Mouse (Mus musculus) forebrain, embryonic 11.5 days (tissue): ENCODE results near the gene Insc. TPM values are rescaled to one million over a fixed set of nuclear protein-coding genes. Genes with fewer than 3 reads are reported as not detected.

ENCODE experiments used
- ATAC-seq: fragments of 200-750 bp; cut with Nextera tagmentation; replicated peaks from 2 replicates; pipeline ENCODE4 v1.8.0; 2017; ENCODE audit warnings: moderate TSS enrichment; ENCODE audit not compliant: low FRiP score
- DNase-seq: peaks from one replicate; pipeline ENCODE4 v3.0.0-alpha.2; 2017; ENCODE audit warnings: low spot score
- H3K27ac ChIP-seq: fragments of 300-500 bp; sonication (generic); 2 replicates; pipeline ENCODE4 v1.5.1; 2014; ENCODE audit warnings: low read depth, low read length
- H3K27me3 ChIP-seq: fragments of 300-500 bp; sonication (generic); 2 replicates; pipeline ENCODE4 v1.6.1; 2014; ENCODE audit warnings: mild to moderate bottlenecking, low read length, mixed read lengths; ENCODE audit not compliant: control insufficient read depth, insufficient read depth
- H3K36me3 ChIP-seq: fragments of 300-500 bp; sonication (generic); 2 replicates; pipeline ENCODE4 v1.6.1; 2014; ENCODE audit warnings: mild to moderate bottlenecking, low read length, moderate library complexity, mixed read lengths; ENCODE audit not compliant: control insufficient read depth, insufficient read depth
- H3K4me1 ChIP-seq: fragments of 300-500 bp; sonication (generic); replicated peaks from 2 replicates; pipeline ENCODE4 v1.6.1; 2014; ENCODE audit warnings: low read length, mixed read lengths; ENCODE audit not compliant: control insufficient read depth, insufficient read depth
- H3K4me2 ChIP-seq: fragments of 300-500 bp; sonication (generic); 2 replicates; pipeline ENCODE4 v1.6.1; 2014; ENCODE audit warnings: low read depth, mild to moderate bottlenecking, low read length, moderate library complexity, mixed read lengths; ENCODE audit not compliant: severe bottlenecking
- H3K4me3 ChIP-seq: fragments of 300-500 bp; sonication (generic); 2 replicates; pipeline ENCODE4 v1.5.1; 2014; ENCODE audit warnings: low read depth, low read length
- H3K9ac ChIP-seq: fragments of 300-500 bp; sonication (generic); 2 replicates; pipeline ENCODE4 v1.6.1; 2014; ENCODE audit warnings: low read length
- H3K9me3 ChIP-seq: fragments of 300-500 bp; sonication (generic); 2 replicates; pipeline ENCODE4 v1.6.1; 2016; ENCODE audit warnings: low read length, mixed read lengths; ENCODE audit not compliant: control insufficient read depth
- WGBS: fragments of 180-500 bp; shearing (Covaris S2); extraction: QIAGEN DNeasy Blood & Tissue Kit; methylation state at CpG from one replicate; pipeline ENCODE4 v1.1.7; 2014; 5-methylcytosine and 5-hydroxymethylcytosine counted together
- polyA plus RNA-seq: library from polyadenylated mRNA; unstranded; fragments of >200 nt; fragmentation: Nextera tagmentation; extraction: Ambion mirVana; gene quantifications from 2 replicates; pipeline ENCODE4 v1.2.1, GENCODE M21; 2014

Gene Insc
- polyA plus RNA-seq, 1 experiment from 2014 or later = 1.1 TPM

- 89% methylated on average over 6 of the region's 6 CpGs for WGBS
- no peaks in the 10 kb centered on the region for H3K36me3 ChIP-seq
Observed at GRCm38 (mm10) chr7:114792026-114792425, 48.5 kb downstream of the Insc start.

GRCm38 (mm10) chr7:114794400-114794799, 50.9 kb downstream of the Insc start:
- Histone ChIP-seq H3K36me3 (no peaks in the 10 kb centered on the region), H3K27ac (no peak overlapping the region), H3K9ac (no peak overlapping the region), H3K27me3 (no peaks in the 10 kb centered on the region), H3K4me1 (no peaks in the 10 kb centered on the region), H3K4me2 (no peak overlapping the region), H3K9me3 (no peaks in the 10 kb centered on the region), H3K4me3 (no peak overlapping the region)
- ATAC-seq (no peak), DNase-seq (no peak)
- 78% methylated on average over 2 of the region's 2 CpGs for WGBS

More at GRCm38 (mm10) chr7:114792026-114792425, 48.5 kb downstream of the Insc start:
- Histone ChIP-seq H3K27ac (no peak overlapping the region), H3K9ac (no peak overlapping the region), H3K27me3 (no peaks in the 10 kb centered on the region), H3K4me2 (no peak overlapping the region), H3K4me1 (no peaks in the 10 kb centered on the region), H3K4me3 (no peak overlapping the region), H3K9me3 (no peaks in the 10 kb centered on the region)
- no peak for DNase-seq
- no peak for ATAC-seq

GRCm38 (mm10) chr7:114802576-114802975, 59.1 kb downstream of the Insc start:
- ATAC-seq = no peak
- no peak overlapping the region for H3K4me3 ChIP-seq
- 78% methylated on average over 8 of the region's 8 CpGs for WGBS

GRCm38 (mm10) chr7:114805311-114805710, 61.8 kb downstream of the Insc start:
- no peak overlapping the region for H3K4me3 ChIP-seq
- 91% methylated on average over 2 of the region's 2 CpGs for WGBS
- ATAC-seq = no peak
- no peak overlapping the region for H3K4me2 ChIP-seq
- no peaks in the 10 kb centered on the region for H3K27me3 ChIP-seq
- H3K9me3 ChIP-seq = no peaks in the 10 kb centered on the region
- no peak for DNase-seq
- no peak overlapping the region for H3K9ac ChIP-seq
- H3K36me3 ChIP-seq = no peaks in the 10 kb centered on the region
- no peak overlapping the region for H3K27ac ChIP-seq
- no peaks in the 10 kb centered on the region for H3K4me1 ChIP-seq

More at GRCm38 (mm10) chr7:114802576-114802975, 59.1 kb downstream of the Insc start:
- no peaks in the 10 kb centered on the region for H3K36me3 ChIP-seq
- H3K4me1 ChIP-seq = no peaks in the 10 kb centered on the region
- H3K27ac ChIP-seq = no peak overlapping the region
- no peaks in the 10 kb centered on the region for H3K9me3 ChIP-seq
- no peak overlapping the region for H3K9ac ChIP-seq
- H3K27me3 ChIP-seq = no peaks in the 10 kb centered on the region
- DNase-seq = no peak
- no peak overlapping the region for H3K4me2 ChIP-seq

GRCm38 (mm10) chr7:114807343-114807742, 63.8 kb downstream of the Insc start:
- DNase-seq = no peak
- no peak overlapping the region for H3K9ac ChIP-seq
- 79% methylated on average over 5 of the region's 5 CpGs for WGBS
- H3K36me3 ChIP-seq = no peaks in the 10 kb centered on the region
- no peaks in the 10 kb centered on the region; the same call in 1 of the 2 replicates for H3K9me3 ChIP-seq
- H3K27ac ChIP-seq = no peak overlapping the region
- no peak overlapping the region for H3K4me2 ChIP-seq
- no peak overlapping the region for H3K4me3 ChIP-seq
- no peak for ATAC-seq
- no peaks in the 10 kb centered on the region for H3K27me3 ChIP-seq
- H3K4me1 ChIP-seq = no peaks in the 10 kb centered on the region

- Histone ChIP-seq H3K36me3 (no peaks in the 10 kb centered on the region), H3K9me3 (no peaks in the 10 kb centered on the region; the same call in 1 of the 2 replicates), H3K4me1 (no peaks in the 10 kb centered on the region), H3K4me3 (no peak overlapping the region), H3K9ac (no peak overlapping the region), H3K27ac (no peak overlapping the region), H3K27me3 (no peaks in the 10 kb centered on the region), H3K4me2 (no peak overlapping the region)
- WGBS = 88% methylated on average over 3 of the region's 3 CpGs
- ATAC-seq = no peak
- DNase-seq = no peak
Observed at GRCm38 (mm10) chr7:114808341-114808740, 64.8 kb downstream of the Insc start.

GRCm38 (mm10) chr7:114817291-114817806, 73.9 kb downstream of the Insc start:
- Histone ChIP-seq H3K27me3 (no peaks in the 10 kb centered on the region), H3K4me3 (no peak overlapping the region), H3K36me3 (no peaks in the 10 kb centered on the region), H3K9ac (no peak overlapping the region), H3K4me2 (no peak overlapping the region), H3K4me1 (no peaks in the 10 kb centered on the region), H3K9me3 (no peaks in the 10 kb centered on the region), H3K27ac (no peak overlapping the region)
- ATAC-seq (peak; percentile 81), DNase-seq (peak; percentile 93)
- WGBS = 5% methylated on average over 6 of the region's 6 CpGs

- WGBS = 40% methylated on average over 5 of the region's 5 CpGs
- ATAC-seq (peak; percentile 15; the same call in 1 of the 2 replicates), DNase-seq (no peak)
- H3K4me2 ChIP-seq = no peak overlapping the region
- no peaks in the 10 kb centered on the region for H3K9me3 ChIP-seq
- H3K9ac ChIP-seq = no peak overlapping the region
- H3K27ac ChIP-seq = no peak overlapping the region
- no peaks in the 10 kb centered on the region for H3K36me3 ChIP-seq
- no peaks in the 10 kb centered on the region for H3K27me3 ChIP-seq
- H3K4me1 ChIP-seq = no peaks in the 10 kb centered on the region
- H3K4me3 ChIP-seq = no peak overlapping the region
Observed at GRCm38 (mm10) chr7:114817879-114818278, 74.4 kb downstream of the Insc start.

- Histone ChIP-seq H3K27me3 (no peaks in the 10 kb centered on the region), H3K4me2 (no peak overlapping the region), H3K9me3 (no peaks in the 10 kb centered on the region), H3K9ac (no peak overlapping the region), H3K4me3 (no peak overlapping the region), H3K36me3 (no peaks in the 10 kb centered on the region), H3K27ac (no peak overlapping the region), H3K4me1 (no peaks in the 10 kb centered on the region)
- WGBS = 81% methylated on average over 3 of the region's 3 CpGs
- ATAC-seq (no peak), DNase-seq (no peak)
Observed at GRCm38 (mm10) chr7:114818351-114818750, 74.9 kb downstream of the Insc start.
